Mouse (Mus musculus) megakaryocyte-erythroid progenitor cell, adult 5-6 weeks (primary cell): Measurements from ENCODE around the gene Gtsf1l. TPM values are rescaled to one million over a fixed set of nuclear protein-coding genes. Genes with fewer than 3 reads are reported as not detected.
"Not testable (repeated sequence)": the region's sequence is repeated elsewhere in the genome, so short reads cannot be mapped to it uniquely, and the experiment has no call there.

Experiments
- ATAC-seq: replicated peaks from 2 replicates; pipeline ENCODE4 v1.8.0; 2016; ENCODE audit warnings: mild to moderate bottlenecking, inconsistent platforms; ENCODE audit not compliant: severe bottlenecking, poor library complexity, low FRiP score, low TSS enrichment
- total RNA-seq, 2 experiments: library from RNA; stranded (forward) in 1 of 2; stranded (reverse) in 1 of 2; fragments of 200-1000, 215-1000 nt in 1 of 2; fragments of >200 nt in 1 of 2; fragmentation: Nextera tagmentation in 1 of 2; gene quantifications; 2 replicates each; pipeline ENCODE4 v1.2.3; 2014 to 2017

Gene Gtsf1l
- total RNA-seq, 2 experiments from 2014 or later = not detected

GRCm38 (mm10) chr2:163089475-163090123 lies 1.9 kb upstream of the Gtsf1l start:
- ATAC-seq = peak; percentile 67; the same call in 1 of the 2 replicates

GRCm38 (mm10) chr2:163086561-163086960 lies 1.1 kb downstream of the Gtsf1l start:
- ATAC-seq = no peak

GRCm38 (mm10) chr2:163085047-163085446 lies 2.6 kb downstream of the Gtsf1l start:
- no peak for ATAC-seq

- ATAC-seq = no peak
These were observed 3.1 kb downstream of the Gtsf1l start for GRCm38 (mm10) chr2:163084519-163084918.

GRCm38 (mm10) chr2:163082591-163082990 lies 5.1 kb downstream of the Gtsf1l start:
- no peak for ATAC-seq

GRCm38 (mm10) chr2:163079041-163079440 lies 8.6 kb downstream of the Gtsf1l start:
- ATAC-seq = no peak

GRCm38 (mm10) chr2:163075234-163075633 lies 12.4 kb downstream of the Gtsf1l start:
- no peak for ATAC-seq

- ATAC-seq = no peak
These were observed 12.8 kb downstream of the Gtsf1l start for GRCm38 (mm10) chr2:163074808-163075207.

GRCm38 (mm10) chr2:163074006-163074405 lies 13.6 kb downstream of the Gtsf1l start:
- ATAC-seq = no peak

GRCm38 (mm10) chr2:163073023-163073757 lies 14.5 kb downstream of the Gtsf1l start:
- no peak for ATAC-seq

- ATAC-seq = no peak
These were observed 16.1 kb downstream of the Gtsf1l start for GRCm38 (mm10) chr2:163071590-163071989.

GRCm38 (mm10) chr2:163070213-163070612 lies 17.4 kb downstream of the Gtsf1l start:
- no peak for ATAC-seq

- no peak for ATAC-seq
These were observed 20.4 kb downstream of the Gtsf1l start for GRCm38 (mm10) chr2:163067233-163067632.

GRCm38 (mm10) chr2:163066326-163066725 lies 21.3 kb downstream of the Gtsf1l start:
- no peak for ATAC-seq

- ATAC-seq = no peak
These were observed 25.5 kb downstream of the Gtsf1l start for GRCm38 (mm10) chr2:163062119-163062508.

GRCm38 (mm10) chr2:163061203-163062118 lies 26.2 kb downstream of the Gtsf1l start:
- 0 out of 2 replicates have a peak, but pooled peaks have one; percentile 23 for ATAC-seq

- ATAC-seq = no peak
These were observed 27.0 kb downstream of the Gtsf1l start for GRCm38 (mm10) chr2:163060630-163061029.

- not testable (repeated sequence) for ATAC-seq
These were observed 28.7 kb downstream of the Gtsf1l start for GRCm38 (mm10) chr2:163058981-163059380.

- ATAC-seq = no peak
These were observed 31.1 kb downstream of the Gtsf1l start for GRCm38 (mm10) chr2:163056584-163056983.

GRCm38 (mm10) chr2:163055715-163056114 lies 31.9 kb downstream of the Gtsf1l start:
- ATAC-seq = no peak
